Comparison of ENCODE assay signal across 19 mouse cellular contexts in genomic region chr6:149134391-149135150, GRCm38 (mm10). TPM values are rescaled to one million over a fixed set of nuclear protein-coding genes. Genes with fewer than 3 reads are reported as not detected.
DNase-seq lines count a peak whose midpoint lies in the region; ATAC-seq lines count a peak whose summit lies in the region.
"Had no signal": no experiment of that assay in that cellular context is flagged by ENCODE, and none has a peak within 500 bp of the region (broad histone marks: within the 10 kb centered on the region; RNA-seq: fewer than 3 reads in every experiment).

No protein-coding gene starts in this region.

- no peaks in the 10 kb centered on the region for H3K27me3 ChIP-seq in heart, embryonic 10.5 days (ENCODE audit: insufficient read depth, poor library complexity, severe bottlenecking)
- no peaks in the 10 kb centered on the region for H3K27me3 ChIP-seq in intestine, embryonic 16.5 days (replicated peaks; ENCODE audit: control insufficient read depth, insufficient read depth, low read length)
- H3K27me3 ChIP-seq: CH12.LX; embryonic facial prominence, embryonic 13.5 days; liver, embryonic 15.5 days had no signal

- intact Hi-C loops in heart, postnatal 14 days (cut with DNase I) = no loop called here

- H3K4me1 ChIP-seq in heart, embryonic 10.5 days = peaks cover 23% of the 10 kb centered on the region
- peaks cover 12% of the 10 kb centered on the region for H3K4me1 ChIP-seq in intestine, embryonic 16.5 days (ENCODE audit: control insufficient read depth, insufficient read depth, low read length)
- H3K4me1 ChIP-seq: embryonic facial prominence, embryonic 13.5 days had no signal

- DNase-seq in heart, embryonic 10.5 days (ENCODE audit: low spot score) = no peak
- no peak for DNase-seq in heart, postnatal 14 days
- DNase-seq in ovary, adult 18-20 months (ENCODE audit: low spot score) = peak; percentile 47
- DNase-seq in ovary, postnatal 36 days (ENCODE audit: low spot score) = no peak
- no peak for DNase-seq in spleen, postnatal 14 days (ENCODE audit: low spot score in 2 of 2)
- no peak for DNase-seq in cerebellum, adult 9-10 months
- DNase-seq: cerebellum, adult 8-10 months had no signal

- no peak overlapping the region for H3K4me3 ChIP-seq in heart, embryonic 10.5 days
- no peak overlapping the region for H3K4me3 ChIP-seq in intestine, embryonic 16.5 days (ENCODE audit: low read length)
- H3K4me3 ChIP-seq: embryonic facial prominence, embryonic 13.5 days; liver, embryonic 15.5 days had no signal

- ATAC-seq in intestine, embryonic 16.5 days = peak; percentile 79
- no peak for ATAC-seq in CD4-positive, CD25-positive, alpha-beta regulatory T cell, adult 4 months
- ATAC-seq: forebrain, embryonic 14.5 days; inflammation-experienced regulatory T-cells, adult 6 months had no signal

- H3K9ac ChIP-seq in intestine, embryonic 16.5 days (ENCODE audit: low read depth, low read length) = no peak overlapping the region
- H3K9ac ChIP-seq: embryonic facial prominence, embryonic 13.5 days; liver, embryonic 15.5 days had no signal

- H3K9me3 ChIP-seq in heart, embryonic 10.5 days = no peaks in the 10 kb centered on the region
- H3K9me3 ChIP-seq in intestine, embryonic 16.5 days (ENCODE audit: control insufficient read depth, low read length) = no peaks in the 10 kb centered on the region
- H3K9me3 ChIP-seq: embryonic facial prominence, embryonic 13.5 days; liver, embryonic 15.5 days had no signal

- H3K4me2 ChIP-seq in intestine, embryonic 16.5 days (ENCODE audit: low read depth, low read length) = no peak overlapping the region
- H3K4me2 ChIP-seq: embryonic facial prominence, embryonic 13.5 days; liver, embryonic 15.5 days had no signal

- no peaks in the 10 kb centered on the region for H3K36me3 ChIP-seq in heart, embryonic 10.5 days
- H3K36me3 ChIP-seq in intestine, embryonic 16.5 days (ENCODE audit: control insufficient read depth, insufficient read depth, low read length) = no peaks in the 10 kb centered on the region
- H3K36me3 ChIP-seq: embryonic facial prominence, embryonic 13.5 days; liver, embryonic 15.5 days had no signal

- H3K27ac ChIP-seq in heart, embryonic 10.5 days = peak overlapping the region; percentile 74; the same call in 1 of the 2 replicates
- peak overlapping the region; percentile 59 for H3K27ac ChIP-seq in intestine, embryonic 16.5 days (ENCODE audit: low read length)
- H3K27ac ChIP-seq: embryonic facial prominence, embryonic 13.5 days; liver, embryonic 15.5 days had no signal

- 10% methylated on average over 5 of the region's 5 CpGs for WGBS in heart, embryonic 10.5 days
- WGBS in intestine, embryonic 16.5 days = 12% methylated on average over 5 of the region's 5 CpGs

RNA-seq across cellular contexts. Expression of gene Gm10203, which starts 4.6 kb away (rescaled TPM):
- polyA plus RNA-seq in heart, embryonic 10.5 days (2016; fragmentation: Nextera tagmentation; extraction: Ambion mirVana) = not detected in 2 replicates
- not detected for total RNA-seq in heart, postnatal 14 days (2021)
- not detected in 2 replicates for polyA plus RNA-seq in intestine, embryonic 16.5 days (2015; fragmentation: Nextera tagmentation; extraction: Ambion mirVana)
- polyA plus RNA-seq in CD4-positive, CD25-positive, alpha-beta regulatory T cell, adult 4 months (2017; shearing (Covaris generic)) = not detected
- total RNA-seq: CH12.LX; layer of hippocampus, postnatal 25 days; megakaryocyte progenitor cell, adult 5-6 weeks; monocyte, adult 5-6 weeks had no signal
- polyA plus RNA-seq: embryonic facial prominence, embryonic 13.5 days; forebrain, embryonic 14.5 days; gonadal fat pad, adult 2 months; inflammation-experienced regulatory T-cells, adult 6 months; liver, embryonic 15.5 days; testis, adult 2 months had no signal

RNA-seq across cellular contexts. Expression of gene Etfbkmt, which starts 5.1 kb away (rescaled TPM):
- polyA plus RNA-seq in heart, embryonic 10.5 days (2016; fragmentation: Nextera tagmentation; extraction: Ambion mirVana) = 14.0 and 19.9 TPM in 2 replicates
- total RNA-seq in heart, postnatal 14 days (2021) = 10 to 100 TPM; 31.2 to 31.9 TPM
- polyA plus RNA-seq in intestine, embryonic 16.5 days (2015; fragmentation: Nextera tagmentation; extraction: Ambion mirVana) = 16.1 and 17.1 TPM in 2 replicates
- 100 to 1,000 TPM; 101 to 109 TPM for polyA plus RNA-seq in CD4-positive, CD25-positive, alpha-beta regulatory T cell, adult 4 months (2017; shearing (Covaris generic))

RNA-seq across cellular contexts. Expression of gene Dennd5b, which starts 33.1 kb away (rescaled TPM):
- 7.3 and 10.2 TPM in 2 replicates for polyA plus RNA-seq in heart, embryonic 10.5 days (2016; fragmentation: Nextera tagmentation; extraction: Ambion mirVana)
- 10 to 100 TPM; 20.5 to 23.3 TPM for total RNA-seq in heart, postnatal 14 days (2021)
- polyA plus RNA-seq in intestine, embryonic 16.5 days (2015; fragmentation: Nextera tagmentation; extraction: Ambion mirVana) = 7.4 and 9.1 TPM in 2 replicates
- polyA plus RNA-seq in CD4-positive, CD25-positive, alpha-beta regulatory T cell, adult 4 months (2017; shearing (Covaris generic)) = under 1 TPM; 0.22 to 0.29 TPM

RNA-seq across cellular contexts. Expression of gene Amn1, which starts 53.9 kb away (rescaled TPM):
- 23.5 and 33.1 TPM in 2 replicates for polyA plus RNA-seq in heart, embryonic 10.5 days (2016; fragmentation: Nextera tagmentation; extraction: Ambion mirVana)
- 10 to 100 TPM; 19.5 to 21.7 TPM for total RNA-seq in heart, postnatal 14 days (2021)
- polyA plus RNA-seq in intestine, embryonic 16.5 days (2015; fragmentation: Nextera tagmentation; extraction: Ambion mirVana) = 20.4 and 21.7 TPM in 2 replicates
- 10 to 100 TPM; 22.2 to 26.2 TPM for polyA plus RNA-seq in CD4-positive, CD25-positive, alpha-beta regulatory T cell, adult 4 months (2017; shearing (Covaris generic))
